Mouse (Mus musculus) forebrain, embryonic 10.5 days (tissue): ENCODE measurements around the gene Nbeal2. TPM values are rescaled to one million over a fixed set of nuclear protein-coding genes. Genes with fewer than 3 reads are reported as not detected.

Experiments used
- DNase-seq: peaks from one replicate; pipeline ENCODE4 v3.0.0-alpha.2; 2017; ENCODE audit warnings: low spot score; ENCODE audit errors: extremely low spot score
- H3K27ac ChIP-seq: fragments of 300-500 bp; sonication (generic); 2 replicates; pipeline ENCODE4 v1.5.1; 2016; ENCODE audit warnings: mild to moderate bottlenecking
- H3K27me3 ChIP-seq: fragments of 300-500 bp; sonication (generic); 2 replicates; pipeline ENCODE4 v1.6.1; 2016; ENCODE audit warnings: mild to moderate bottlenecking; ENCODE audit not compliant: poor library complexity, severe bottlenecking
- H3K36me3 ChIP-seq: fragments of 300-500 bp; sonication (generic); replicated peaks from 2 replicates; pipeline ENCODE4 v1.6.1; 2016; ENCODE audit warnings: mild to moderate bottlenecking, moderate library complexity
- H3K4me1 ChIP-seq: fragments of 300-500 bp; sonication (generic); 2 replicates; pipeline ENCODE4 v1.6.1; 2016
- H3K4me3 ChIP-seq: fragments of 300-500 bp; sonication (generic); 2 replicates; pipeline ENCODE4 v1.5.1; 2016; ENCODE audit warnings: mild to moderate bottlenecking, moderate library complexity
- H3K9me3 ChIP-seq: fragments of 300-500 bp; sonication (generic); 2 replicates; pipeline ENCODE4 v1.6.1; 2016; ENCODE audit warnings: mild to moderate bottlenecking, moderate library complexity
- WGBS: fragments of 180-500 bp; shearing (Covaris S2); methylation state at CpG from one replicate; pipeline ENCODE4 v1.1.7; 2016; 5-methylcytosine and 5-hydroxymethylcytosine counted together
- polyA plus RNA-seq: library from polyadenylated mRNA; unstranded; fragments of >200 nt; fragmentation: Nextera tagmentation; extraction: Ambion mirVana; gene quantifications from 2 replicates; pipeline ENCODE4 v1.2.1, GENCODE M21; 2016

Nbeal2 gene
- polyA plus RNA-seq, 1 experiment from 2014 or later = 1.4 TPM

DNA sequence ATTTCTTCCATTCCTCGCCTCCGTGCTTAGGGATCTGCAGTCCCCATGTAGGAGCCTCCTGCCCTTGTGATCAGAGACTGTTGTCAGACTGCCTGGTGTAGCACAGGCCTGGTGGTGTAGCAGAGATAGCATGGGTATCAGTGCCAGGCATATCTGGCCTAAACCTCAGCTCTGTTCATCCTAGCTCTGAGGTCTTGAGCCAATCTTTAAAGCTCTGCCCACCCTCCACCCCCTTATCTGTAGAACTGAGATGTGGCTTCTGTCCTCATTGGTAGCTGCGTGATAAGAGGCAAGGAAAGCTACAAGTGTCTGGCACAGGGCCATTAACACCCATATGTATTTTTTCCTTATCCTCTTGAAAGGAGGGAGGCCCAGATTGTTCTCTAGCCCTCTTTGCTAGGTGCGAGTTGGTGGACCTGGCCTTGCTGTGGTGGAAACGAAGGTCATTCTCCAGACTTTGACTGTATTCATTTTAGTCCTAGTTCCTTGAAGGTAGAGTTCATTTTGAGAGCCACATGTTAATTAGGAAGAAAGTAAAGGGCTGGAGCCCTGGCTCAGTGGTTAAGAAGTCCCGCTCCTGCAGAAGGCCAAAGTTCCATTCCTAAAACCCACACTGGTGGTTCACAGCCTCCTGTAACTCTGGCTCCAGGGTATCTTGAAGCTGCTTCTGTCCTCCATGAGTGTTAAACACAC lies 14.8 kb upstream of the Nbeal2 start:
- no peaks in the 10 kb centered on the region for H3K9me3 ChIP-seq
- no peak for DNase-seq
- peaks cover 5% of the 10 kb centered on the region; the same call in 1 of the 2 replicates for H3K36me3 ChIP-seq
- H3K4me3 ChIP-seq = no peak overlapping the region
- WGBS = 91% methylated on average over 6 of the region's 6 CpGs
- H3K27me3 ChIP-seq = no peaks in the 10 kb centered on the region
- no peak overlapping the region for H3K27ac ChIP-seq
- H3K4me1 ChIP-seq = peaks cover 51% of the 10 kb centered on the region

DNA sequence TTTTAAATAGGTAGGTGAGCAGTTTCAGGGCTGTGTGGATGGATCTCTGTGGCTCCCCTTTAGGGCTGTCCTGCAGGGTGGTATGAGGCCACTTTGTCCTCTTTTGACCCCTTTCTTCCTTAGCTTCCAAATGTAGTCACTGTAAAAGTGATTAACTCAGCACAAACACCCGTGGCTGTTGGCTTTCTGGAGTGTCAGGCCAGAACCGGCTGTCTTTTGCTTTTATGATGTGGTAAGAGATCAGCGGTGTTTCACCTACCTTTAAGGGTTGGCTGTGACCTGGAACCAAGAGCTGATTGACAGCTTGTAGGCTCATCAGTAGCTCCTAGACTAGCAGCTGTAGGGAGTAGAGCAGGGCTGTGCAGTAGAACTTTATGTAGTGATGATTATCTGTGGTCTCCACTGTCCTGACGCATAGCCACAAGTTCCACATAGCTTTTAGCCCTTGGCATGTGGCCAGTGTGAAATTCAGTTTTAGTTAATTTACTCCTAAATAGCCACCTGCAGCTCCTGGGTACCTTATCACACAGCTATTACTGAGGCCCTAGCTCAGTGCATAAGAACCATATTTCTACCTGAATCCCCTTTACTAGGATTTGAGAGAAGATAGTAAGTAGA lies 13.4 kb upstream of the Nbeal2 start:
- Histone ChIP-seq H3K36me3 (0 out of 2 replicates have a peak, but pooled peaks cover 2% of the 10 kb centered on the region), H3K27me3 (no peaks in the 10 kb centered on the region), H3K4me1 (peaks cover 38% of the 10 kb centered on the region), H3K27ac (no peak overlapping the region), H3K4me3 (no peak overlapping the region), H3K9me3 (no peaks in the 10 kb centered on the region)
- no peak for DNase-seq
- 78% methylated on average over 4 of the region's 4 CpGs for WGBS

DNA sequence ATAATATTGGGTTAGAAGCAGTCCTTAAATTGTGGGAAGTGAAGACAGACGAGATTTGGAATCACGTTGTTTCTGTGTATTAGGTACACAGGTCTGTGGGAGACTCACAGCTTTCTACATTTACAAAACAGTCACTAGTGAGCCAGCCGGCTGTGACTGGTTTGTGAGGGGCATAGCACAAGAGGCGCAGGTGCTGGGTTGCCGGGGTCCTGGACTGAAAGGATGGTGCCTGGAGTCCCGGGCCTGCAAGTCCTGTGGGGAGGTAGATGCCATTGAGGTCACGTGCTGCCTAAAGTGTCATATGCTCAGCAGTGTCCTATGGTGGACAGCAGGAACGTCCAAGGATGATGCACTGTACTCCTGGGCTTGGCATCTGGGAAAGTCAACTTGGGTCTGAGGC lies 12.4 kb upstream of the Nbeal2 start:
- Histone ChIP-seq H3K4me1 (peaks cover 36% of the 10 kb centered on the region), H3K36me3 (0 out of 2 replicates have a peak, but pooled peaks cover 2% of the 10 kb centered on the region), H3K27me3 (no peaks in the 10 kb centered on the region), H3K27ac (peak overlapping the region; percentile 59), H3K9me3 (no peaks in the 10 kb centered on the region), H3K4me3 (0 out of 2 replicates have a peak overlapping the region, but pooled peaks have one; percentile 6)
- 39% methylated on average over 8 of the region's 8 CpGs for WGBS
- DNase-seq = no peak

DNA sequence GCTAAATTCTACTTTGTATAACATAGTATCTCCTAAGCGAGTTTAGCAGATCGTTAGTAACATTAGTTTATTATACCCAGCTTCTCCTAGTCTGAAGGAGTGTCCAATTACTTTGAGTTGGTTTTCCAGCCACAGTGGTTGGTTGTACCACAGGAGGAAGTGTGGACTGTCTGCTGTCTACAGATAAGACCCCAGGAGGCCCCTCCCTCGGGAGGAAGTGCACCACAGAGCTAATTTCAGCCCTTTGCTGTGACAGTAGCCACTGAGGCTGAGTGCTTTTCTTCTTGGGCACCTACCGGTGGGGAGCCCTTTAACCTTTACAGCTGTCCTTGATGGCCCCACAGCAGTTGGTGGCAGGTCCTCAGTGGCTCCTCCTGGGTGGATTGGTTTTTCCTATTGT lies 12.0 kb upstream of the Nbeal2 start:
- 33% methylated on average over 4 of the region's 4 CpGs for WGBS
- Histone ChIP-seq H3K9me3 (no peaks in the 10 kb centered on the region), H3K4me3 (peak overlapping the region; percentile 10; the same call in 1 of the 2 replicates), H3K36me3 (0 out of 2 replicates have a peak, but pooled peaks cover 2% of the 10 kb centered on the region), H3K4me1 (peaks cover 36% of the 10 kb centered on the region), H3K27me3 (no peaks in the 10 kb centered on the region), H3K27ac (peak overlapping the region; percentile 59)
- no peak for DNase-seq

DNA sequence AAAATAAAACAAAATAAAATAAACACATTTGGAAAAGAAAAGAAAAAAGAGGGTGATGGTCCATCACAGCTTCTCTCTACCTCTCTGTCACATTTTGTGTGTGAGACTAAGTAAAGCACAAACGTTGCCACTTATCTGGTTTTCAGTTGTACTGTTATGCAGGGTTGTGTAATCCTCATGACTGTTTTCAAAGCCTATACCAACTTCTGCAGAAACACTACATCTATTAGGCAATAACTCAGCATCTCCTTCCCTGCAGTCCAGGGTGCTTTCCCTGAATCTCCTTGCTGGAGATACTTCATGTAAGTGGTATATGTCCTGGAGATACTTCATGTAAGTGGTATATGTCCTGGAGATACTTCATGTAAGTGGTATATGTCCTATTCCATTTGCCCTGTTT lies 8.9 kb upstream of the Nbeal2 start:
- no peak for DNase-seq
- H3K9me3 ChIP-seq = no peaks in the 10 kb centered on the region
- 89% methylated on average over 1 of the region's 1 CpGs for WGBS
- no peak overlapping the region for H3K27ac ChIP-seq
- no peak overlapping the region for H3K4me3 ChIP-seq
- peaks cover 14% of the 10 kb centered on the region for H3K36me3 ChIP-seq
- H3K4me1 ChIP-seq = peaks cover 37% of the 10 kb centered on the region
- no peaks in the 10 kb centered on the region for H3K27me3 ChIP-seq

DNA sequence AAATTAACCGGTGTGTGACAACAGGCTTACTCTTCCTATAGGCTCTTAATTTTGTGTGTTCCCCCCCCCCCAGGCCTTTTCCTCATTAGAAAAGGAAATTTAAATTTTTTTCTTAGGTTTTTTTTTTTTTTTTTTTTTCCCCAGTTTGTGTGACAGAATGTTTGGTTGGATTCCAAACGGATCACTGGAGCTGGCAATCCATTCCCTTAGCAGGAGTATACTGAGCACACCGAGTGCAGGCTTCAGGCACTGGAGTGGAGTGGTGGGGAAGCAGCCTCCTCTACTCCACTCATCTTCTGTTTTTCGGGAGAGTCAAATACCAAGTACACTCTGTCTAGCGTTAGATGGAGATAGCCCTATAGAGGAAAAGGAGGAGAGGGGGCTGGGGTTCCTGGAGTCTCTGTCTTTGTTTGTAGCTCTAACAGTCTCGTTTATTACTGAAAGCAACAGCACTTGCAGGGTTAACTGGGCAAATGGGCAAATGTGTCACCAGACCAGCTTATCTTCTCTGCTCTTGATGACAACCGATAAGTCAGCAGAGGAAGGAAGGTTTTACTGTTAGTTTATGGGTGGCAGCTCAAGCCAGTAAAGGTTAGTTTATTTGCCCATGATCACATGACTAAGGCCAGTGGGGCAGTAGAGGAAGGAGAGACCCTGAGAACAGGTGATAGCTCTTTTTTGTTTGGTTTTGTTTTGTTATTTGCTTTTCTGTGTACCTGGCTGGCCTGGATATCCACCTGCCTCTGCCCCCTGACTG lies 7.1 kb upstream of the Nbeal2 start:
- Histone ChIP-seq H3K4me3 (no peak overlapping the region), H3K27me3 (no peaks in the 10 kb centered on the region), H3K27ac (no peak overlapping the region), H3K9me3 (no peaks in the 10 kb centered on the region), H3K4me1 (peaks cover 30% of the 10 kb centered on the region), H3K36me3 (peaks cover 17% of the 10 kb centered on the region)
- 89% methylated on average over 7 of the region's 7 CpGs for WGBS
- no peak for DNase-seq

DNA sequence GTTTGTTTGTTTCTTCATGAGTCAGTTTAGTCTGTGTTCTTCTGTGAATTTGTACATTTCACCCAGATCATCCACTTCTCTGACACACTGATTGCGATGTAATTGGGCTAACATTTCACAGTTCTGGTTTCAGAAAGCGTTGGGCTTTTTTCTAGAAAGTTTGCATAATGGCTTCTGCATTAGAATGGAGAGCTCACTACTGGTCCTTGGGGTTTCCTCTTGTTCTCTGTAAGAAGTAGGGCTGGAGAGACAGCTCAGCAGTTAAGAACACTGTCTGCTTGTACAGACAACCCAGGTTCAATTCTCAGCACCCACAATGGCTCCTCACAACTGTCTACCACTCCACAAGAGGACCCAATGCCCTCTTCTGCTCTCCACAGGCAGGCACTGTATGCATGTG lies 6.2 kb upstream of the Nbeal2 start:
- Histone ChIP-seq H3K9me3 (no peaks in the 10 kb centered on the region), H3K36me3 (peaks cover 17% of the 10 kb centered on the region), H3K4me3 (no peak overlapping the region), H3K27me3 (no peaks in the 10 kb centered on the region), H3K27ac (no peak overlapping the region), H3K4me1 (peaks cover 30% of the 10 kb centered on the region)
- no peak for DNase-seq
- WGBS = 94% methylated on average over 2 of the region's 2 CpGs

DNA sequence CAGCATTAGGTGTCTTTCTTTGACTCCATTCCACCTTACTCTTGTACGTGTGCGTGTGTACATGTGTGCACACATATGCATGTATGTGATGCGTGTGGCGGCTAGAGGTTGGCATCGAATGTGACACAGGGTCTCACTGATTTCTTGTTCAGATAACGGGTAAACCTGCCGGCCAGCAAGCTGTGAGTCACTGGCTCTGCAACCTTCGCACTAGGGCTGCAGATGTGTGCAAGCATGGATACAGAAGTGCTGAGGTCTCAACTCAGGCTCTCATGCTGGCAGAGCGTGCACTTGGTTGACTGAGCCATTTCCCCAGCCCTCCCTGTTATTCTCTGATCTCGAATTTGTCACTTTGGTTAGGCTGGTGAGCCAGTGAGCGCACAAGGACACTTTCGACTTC lies 5.6 kb upstream of the Nbeal2 start:
- no peak overlapping the region for H3K27ac ChIP-seq
- DNase-seq = no peak
- WGBS = 93% methylated on average over 12 of the region's 12 CpGs
- peaks cover 30% of the 10 kb centered on the region for H3K4me1 ChIP-seq
- H3K4me3 ChIP-seq = no peak overlapping the region
- H3K27me3 ChIP-seq = no peaks in the 10 kb centered on the region
- no peaks in the 10 kb centered on the region for H3K9me3 ChIP-seq
- peaks cover 17% of the 10 kb centered on the region for H3K36me3 ChIP-seq

DNA sequence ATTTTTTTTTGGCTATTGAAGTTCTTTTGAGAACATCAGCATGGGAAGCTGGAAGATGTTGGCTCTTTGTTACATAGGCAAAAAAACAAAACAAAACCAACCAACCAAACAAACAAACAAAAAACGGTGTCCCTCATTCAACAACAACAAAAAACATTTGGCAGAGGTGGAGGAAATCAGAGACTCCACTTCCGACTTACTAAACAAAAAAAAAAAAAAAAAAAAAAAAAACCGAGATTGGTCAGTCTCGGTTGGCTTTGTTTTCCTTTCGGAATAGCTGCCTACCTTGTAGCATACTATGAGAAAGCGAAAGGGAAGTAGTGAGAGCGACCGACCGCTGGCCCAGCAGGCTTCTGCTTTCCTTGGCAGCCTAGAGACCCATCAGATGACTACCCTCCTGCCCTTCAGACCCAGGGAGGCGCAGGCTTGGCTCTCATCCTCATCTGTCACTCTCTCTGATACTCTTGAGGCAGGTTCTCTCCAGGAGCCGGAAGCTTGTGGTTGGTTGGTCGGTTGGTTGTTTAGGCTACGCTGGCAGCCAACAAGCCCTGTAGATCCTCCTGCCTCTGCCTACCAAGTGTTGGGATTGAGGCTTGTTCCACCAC lies 3.6 kb upstream of the Nbeal2 start:
- Histone ChIP-seq H3K4me1 (peaks cover 48% of the 10 kb centered on the region), H3K4me3 (peak overlapping the region; percentile 70), H3K9me3 (no peaks in the 10 kb centered on the region), H3K36me3 (peaks cover 17% of the 10 kb centered on the region), H3K27ac (no peak overlapping the region; the same call in 1 of the 2 replicates), H3K27me3 (peaks cover 13% of the 10 kb centered on the region)
- WGBS = 83% methylated on average over 13 of the region's 13 CpGs
- no peak for DNase-seq

DNA sequence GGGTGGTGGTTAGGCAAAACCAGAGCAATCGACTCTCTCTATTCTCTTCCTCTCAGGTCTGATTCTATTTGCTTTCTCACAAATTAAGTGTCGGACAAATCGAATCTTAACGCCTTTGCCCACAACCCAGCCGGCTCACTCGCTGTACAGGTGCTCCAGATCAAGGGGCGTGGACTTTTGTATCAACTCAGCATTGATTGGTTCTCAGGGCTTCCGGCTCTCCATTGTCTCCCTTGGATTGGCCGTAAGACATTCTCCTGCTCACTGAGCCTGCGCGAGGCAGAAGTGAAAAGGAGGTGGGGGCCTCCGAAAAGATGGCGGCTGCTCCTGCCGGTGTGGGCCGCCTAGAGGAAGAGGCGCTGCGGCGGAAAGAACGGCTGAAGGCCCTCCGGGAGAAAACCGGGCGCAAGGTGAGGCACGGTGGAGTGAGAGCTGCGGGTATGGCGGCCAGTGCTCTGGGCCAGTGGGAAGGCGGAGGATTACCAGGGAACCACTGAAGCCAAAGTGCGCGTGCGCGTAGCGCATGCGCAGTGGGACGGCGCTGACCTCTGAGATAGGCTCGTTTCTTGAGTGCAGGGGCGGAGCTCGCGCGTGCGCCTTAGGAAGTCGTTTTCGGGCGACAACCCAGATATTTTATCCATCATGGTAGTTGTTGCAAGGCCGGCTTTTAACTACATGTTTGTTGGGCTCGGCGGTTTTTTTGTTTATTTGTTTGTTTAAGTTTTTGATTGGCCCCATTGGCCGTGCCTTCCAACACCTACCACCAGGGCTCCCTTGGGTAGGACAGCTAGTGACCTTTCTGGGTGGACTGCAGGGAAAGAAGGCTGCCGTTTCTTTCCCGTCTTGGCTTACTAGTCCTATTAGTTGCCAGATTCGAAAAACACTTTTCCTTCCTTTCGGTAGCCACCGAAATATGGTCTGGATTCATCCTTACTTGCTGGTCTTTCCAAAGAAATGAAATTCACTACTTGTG lies 2.6 kb upstream of the Nbeal2 start, which contains the start of gene Ccdc12:
Gene Ccdc12, plus strand, starts transcription at position 255 of the 973 bp plus-strand sequence.
- Histone ChIP-seq H3K36me3 (peaks cover 17% of the 10 kb centered on the region), H3K9me3 (no peaks in the 10 kb centered on the region), H3K27ac (peak within 1 kb of the TSS; percentile 97), H3K27me3 (peaks cover 23% of the 10 kb centered on the region), H3K4me1 (peaks cover 57% of the 10 kb centered on the region), H3K4me3 (peak within 1 kb of the TSS; percentile 70)
- peak; percentile 94 for DNase-seq
- under 1% methylated on average over 52 of the region's 52 CpGs for WGBS

DNA sequence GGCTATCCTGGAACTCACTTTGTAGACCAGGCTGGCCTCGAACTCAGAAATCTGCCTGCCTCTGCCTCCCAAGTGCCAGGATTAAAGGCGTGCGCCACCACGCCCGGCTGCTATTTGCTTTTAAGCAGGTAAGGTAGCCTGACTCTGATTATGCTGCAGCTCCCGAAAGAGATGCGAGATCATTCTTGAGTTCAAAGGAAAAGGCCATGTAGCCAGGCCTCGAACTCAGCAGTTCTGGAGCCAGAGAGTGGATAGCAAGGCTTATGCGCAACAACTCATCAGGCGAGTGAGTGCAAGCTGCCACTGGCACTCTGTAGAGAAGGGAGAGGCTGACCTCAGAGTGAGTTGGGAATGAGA lies 1.7 kb upstream of the Nbeal2 start:
- Histone ChIP-seq H3K4me1 (peaks cover 57% of the 10 kb centered on the region), H3K4me3 (peak overlapping the region; percentile 70), H3K9me3 (no peaks in the 10 kb centered on the region), H3K27me3 (peaks cover 32% of the 10 kb centered on the region), H3K36me3 (peaks cover 17% of the 10 kb centered on the region), H3K27ac (peak overlapping the region; percentile 97)
- 85% methylated on average over 10 of the region's 10 CpGs for WGBS
- no peak for DNase-seq
